In the genomic region with DNA sequence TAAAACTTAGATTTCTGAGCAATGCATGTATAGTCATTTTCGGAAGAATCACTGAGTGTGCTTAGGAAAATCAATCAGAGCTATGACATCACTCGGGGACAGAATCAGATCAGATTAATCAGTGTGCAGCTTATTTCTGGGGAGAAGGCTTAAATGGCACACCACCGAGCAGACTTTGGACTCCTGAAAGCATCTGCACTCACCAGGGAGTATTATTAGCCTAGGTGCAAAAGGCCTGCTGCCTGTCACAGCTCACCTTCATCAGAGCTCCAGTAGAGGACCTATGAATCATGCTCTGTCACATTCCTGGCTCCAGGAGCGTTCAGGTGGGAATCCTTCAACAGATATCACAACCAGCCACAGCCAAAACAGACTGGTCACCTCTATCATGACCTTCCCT, we compare ENCODE assay signal across 22 mouse cellular contexts.
"Had no signal": no experiment of that assay in that cellular context is flagged by ENCODE, and none has a peak within 500 bp of the region (broad histone marks: within the 10 kb centered on the region; RNA-seq: fewer than 3 reads in every experiment).

No protein-coding gene starts in this region.

- DNase-seq: forebrain, postnatal 0 days; gastrocnemius, postnatal 14 days; gastrocnemius, postnatal 36 days; heart, adult 18-20 months; heart, postnatal 14 days; heart, postnatal 36 days; kidney, adult 11 months; kidney, adult 8-10 months; layer of hippocampus, adult 9-11 months; layer of hippocampus, postnatal 36 days; left cerebral cortex, postnatal 4 days had no signal

- H3K4me1 ChIP-seq: forebrain, embryonic 15.5 days; heart, embryonic 10.5 days; heart, embryonic 13.5 days; heart, embryonic 15.5 days; hindbrain, embryonic 13.5 days; limb, embryonic 13.5 days; limb, embryonic 15.5 days; liver, embryonic 12.5 days had no signal

- H3K27ac ChIP-seq: forebrain, embryonic 15.5 days; heart, embryonic 10.5 days; heart, embryonic 13.5 days; heart, embryonic 15.5 days; hindbrain, embryonic 13.5 days; limb, embryonic 13.5 days; limb, embryonic 15.5 days; liver, embryonic 12.5 days; liver, embryonic 14.5 days had no signal

- H3K36me3 ChIP-seq: forebrain, embryonic 15.5 days; hindbrain, embryonic 13.5 days; limb, embryonic 13.5 days; limb, embryonic 15.5 days; liver, embryonic 12.5 days had no signal

- H3K4me2 ChIP-seq: forebrain, embryonic 15.5 days; heart, embryonic 13.5 days; heart, embryonic 15.5 days; hindbrain, embryonic 13.5 days; limb, embryonic 13.5 days; limb, embryonic 15.5 days; liver, embryonic 12.5 days had no signal

- H3K9me3 ChIP-seq: forebrain, embryonic 15.5 days; heart, embryonic 10.5 days; heart, embryonic 13.5 days; heart, embryonic 15.5 days; hindbrain, embryonic 13.5 days; limb, embryonic 13.5 days; limb, embryonic 15.5 days; liver, embryonic 12.5 days had no signal

- ATAC-seq: forebrain, embryonic 15.5 days; forebrain, postnatal 0 days; hindbrain, embryonic 16.5 days; inflammation-experienced regulatory T-cells, adult 6 months; liver, embryonic 12.5 days had no signal

- H3K9ac ChIP-seq: forebrain, embryonic 15.5 days; forebrain, postnatal 0 days; heart, embryonic 13.5 days; heart, embryonic 15.5 days; hindbrain, embryonic 13.5 days; limb, embryonic 13.5 days; limb, embryonic 15.5 days; liver, embryonic 12.5 days; liver, embryonic 14.5 days had no signal

- H3K27me3 ChIP-seq: forebrain, embryonic 15.5 days; heart, embryonic 13.5 days; heart, embryonic 15.5 days; hindbrain, embryonic 13.5 days; limb, embryonic 15.5 days had no signal

- H3K4me3 ChIP-seq: forebrain, embryonic 15.5 days; heart, embryonic 10.5 days; heart, embryonic 13.5 days; heart, embryonic 15.5 days; hindbrain, embryonic 13.5 days; limb, embryonic 13.5 days; limb, embryonic 15.5 days; liver, embryonic 12.5 days had no signal
